13 mouse cellular contexts compared by ENCODE assay signal in the genomic region with DNA sequence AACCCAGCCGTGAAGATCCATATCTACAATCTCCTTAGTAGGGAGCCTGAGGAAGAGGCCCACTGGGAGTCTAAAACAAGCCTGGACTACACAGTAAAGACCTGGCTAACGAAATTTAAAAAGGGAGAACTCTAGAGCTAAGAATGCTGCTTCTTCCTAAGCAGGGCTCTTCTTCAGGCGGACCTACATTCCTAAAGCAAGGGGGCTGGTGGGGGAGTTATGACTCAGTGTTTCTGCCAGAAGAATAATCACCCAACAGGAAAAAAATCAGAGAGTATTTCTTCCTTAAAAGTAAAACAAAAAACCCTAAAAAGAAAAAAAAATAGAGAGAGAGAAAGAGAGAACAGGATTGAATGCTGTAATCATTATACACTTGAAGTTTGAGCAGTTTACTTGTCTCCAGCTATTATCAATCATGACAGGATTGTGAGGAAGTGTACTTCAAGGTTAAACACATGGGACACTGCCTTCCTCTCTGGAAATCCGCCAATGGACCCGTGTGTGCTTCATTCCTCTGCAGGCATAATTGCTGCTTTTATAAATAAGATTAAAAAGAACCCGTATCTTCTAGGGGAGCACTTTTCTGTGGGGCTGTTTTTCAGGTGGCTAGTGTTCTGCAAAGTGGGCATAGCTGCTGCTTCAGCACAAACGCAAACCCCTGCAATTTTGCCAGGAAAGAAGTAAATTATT.
A peak's percentile ranks its signal among the peaks of the same experiment; 100 is the strongest.
DNase-seq lines count a peak whose midpoint lies in the region; ATAC-seq and TF ChIP-seq lines count a peak whose summit lies in the region.
"Had no signal": no experiment of that assay in that cellular context is flagged by ENCODE, and none has a peak within 500 bp of the region (broad histone marks: within the 10 kb centered on the region; RNA-seq: fewer than 3 reads in every experiment).

No protein-coding gene starts in this region.

- TF ChIP-seq CTCF in intestine, postnatal 0 days (IDR thresholded peaks at IDR 0.05; ENCODE audit: low read depth): no peak
- no peak for TF ChIP-seq CTCF in stomach, postnatal 0 days (IDR thresholded peaks at IDR 0.05; ENCODE audit: low read depth)

- H3K27me3 ChIP-seq in intestine, embryonic 14.5 days (replicated peaks; ENCODE audit: control insufficient read depth, insufficient read depth, low read length): no peaks in the 10 kb centered on the region
- no peaks in the 10 kb centered on the region for H3K27me3 ChIP-seq in intestine, postnatal 0 days (replicated peaks; ENCODE audit: control insufficient read depth, insufficient read depth, low read length)
- H3K27me3 ChIP-seq in kidney, embryonic 14.5 days (ENCODE audit: control insufficient read depth, insufficient read depth, low read length): no peaks in the 10 kb centered on the region
- H3K27me3 ChIP-seq in stomach, postnatal 0 days (ENCODE audit: control insufficient read depth, insufficient read depth, low read length): no peaks in the 10 kb centered on the region
- H3K27me3 ChIP-seq: heart, embryonic 13.5 days; lung, embryonic 15.5 days; megakaryocyte, embryonic 14.5 days; neural tube, embryonic 12.5 days had no signal

- no peak overlapping the region for H3K4me3 ChIP-seq in intestine, embryonic 14.5 days (ENCODE audit: low read depth, low read length)
- H3K4me3 ChIP-seq in intestine, postnatal 0 days (ENCODE audit: low read depth, low read length): no peak overlapping the region
- H3K4me3 ChIP-seq in kidney, embryonic 14.5 days (ENCODE audit: low read length): no peak overlapping the region
- no peak overlapping the region for H3K4me3 ChIP-seq in stomach, postnatal 0 days (ENCODE audit: low read depth, low read length)
- H3K4me3 ChIP-seq: heart, embryonic 13.5 days; lung, embryonic 15.5 days; megakaryocyte, embryonic 14.5 days; neural tube, embryonic 12.5 days had no signal

- no peak for ATAC-seq in intestine, embryonic 14.5 days (replicated peaks; ENCODE audit: low FRiP score, low TSS enrichment, low read depth)
- no peak for ATAC-seq in intestine, postnatal 0 days
- ATAC-seq in kidney, embryonic 14.5 days (ENCODE audit: low FRiP score, low TSS enrichment): 0 out of 2 replicates have a peak, but pooled peaks have one; percentile 35
- ATAC-seq in activated CD4-positive, CD25-positive, alpha-beta regulatory T cell, adult 4 months: no peak
- ATAC-seq in stomach, postnatal 0 days (ENCODE audit: low FRiP score, low TSS enrichment): no peak

- no peak overlapping the region for H3K9ac ChIP-seq in intestine, embryonic 14.5 days (ENCODE audit: low read length)
- no peak overlapping the region for H3K9ac ChIP-seq in intestine, postnatal 0 days (ENCODE audit: low read depth, low read length)
- no peak overlapping the region for H3K9ac ChIP-seq in kidney, embryonic 14.5 days (ENCODE audit: low read depth, low read length)
- no peak overlapping the region for H3K9ac ChIP-seq in stomach, postnatal 0 days (ENCODE audit: low read length)
- H3K9ac ChIP-seq: heart, embryonic 13.5 days; lung, embryonic 15.5 days; neural tube, embryonic 12.5 days had no signal

- peak overlapping the region; percentile 16; the same call in 1 of the 2 replicates for H3K4me2 ChIP-seq in intestine, embryonic 14.5 days (ENCODE audit: low read length)
- no peak overlapping the region for H3K4me2 ChIP-seq in intestine, postnatal 0 days (replicated peaks; ENCODE audit: low read depth)
- H3K4me2 ChIP-seq in kidney, embryonic 14.5 days (replicated peaks; ENCODE audit: low read depth, low read length): no peak overlapping the region
- no peak overlapping the region for H3K4me2 ChIP-seq in stomach, postnatal 0 days (replicated peaks; ENCODE audit: low read depth)
- H3K4me2 ChIP-seq: heart, embryonic 13.5 days; lung, embryonic 15.5 days; neural tube, embryonic 12.5 days had no signal

- H3K36me3 ChIP-seq in intestine, embryonic 14.5 days (ENCODE audit: control insufficient read depth, insufficient read depth, low read length): no peaks in the 10 kb centered on the region
- H3K36me3 ChIP-seq in intestine, postnatal 0 days (ENCODE audit: control insufficient read depth, insufficient read depth): no peaks in the 10 kb centered on the region
- no peaks in the 10 kb centered on the region for H3K36me3 ChIP-seq in kidney, embryonic 14.5 days (ENCODE audit: control insufficient read depth, insufficient read depth, low read length)
- H3K36me3 ChIP-seq in stomach, postnatal 0 days (ENCODE audit: control insufficient read depth, insufficient read depth, low read length): no peaks in the 10 kb centered on the region
- H3K36me3 ChIP-seq: heart, embryonic 13.5 days; lung, embryonic 15.5 days; neural tube, embryonic 12.5 days had no signal

- peak; percentile 50 for DNase-seq in intestine, embryonic 14.5 days (ENCODE audit: low spot score)
- peak; percentile 19 for DNase-seq in adrenal gland, adult 2 months
- DNase-seq in adrenal gland, postnatal 25 days: peak; percentile 8
- no peak for DNase-seq in stomach, postnatal 0 days (ENCODE audit: low spot score)
- DNase-seq in cerebellum, postnatal 36 days: no peak
- DNase-seq: cerebellum, adult 9-10 months had no signal

- WGBS in intestine, embryonic 14.5 days: 22% methylated on average over 7 of the region's 7 CpGs
- WGBS in intestine, postnatal 0 days: 35% methylated on average over 7 of the region's 7 CpGs
- 42% methylated on average over 7 of the region's 7 CpGs for WGBS in kidney, embryonic 14.5 days
- WGBS in stomach, postnatal 0 days: 26% methylated on average over 7 of the region's 7 CpGs

- H3K4me1 ChIP-seq in intestine, embryonic 14.5 days (replicated peaks; ENCODE audit: control insufficient read depth, insufficient read depth, low read length): 0 out of 2 replicates have a peak, but pooled peaks cover 9% of the 10 kb centered on the region
- no peaks in the 10 kb centered on the region for H3K4me1 ChIP-seq in intestine, postnatal 0 days (replicated peaks; ENCODE audit: control insufficient read depth, insufficient read depth, low read length)
- no peaks in the 10 kb centered on the region for H3K4me1 ChIP-seq in kidney, embryonic 14.5 days (ENCODE audit: control insufficient read depth, insufficient read depth, low read length)
- H3K4me1 ChIP-seq in stomach, postnatal 0 days (replicated peaks; ENCODE audit: control insufficient read depth, insufficient read depth): no peaks in the 10 kb centered on the region
- H3K4me1 ChIP-seq: lung, embryonic 15.5 days; megakaryocyte, embryonic 14.5 days; neural tube, embryonic 12.5 days had no signal

- TF ChIP-seq EP300 in stomach, postnatal 0 days (optimal IDR thresholded peaks at IDR 0.05): no peak

- no peaks in the 10 kb centered on the region for H3K9me3 ChIP-seq in intestine, embryonic 14.5 days (ENCODE audit: control insufficient read depth, low read length)
- no peaks in the 10 kb centered on the region for H3K9me3 ChIP-seq in intestine, postnatal 0 days (ENCODE audit: control insufficient read depth)
- no peaks in the 10 kb centered on the region for H3K9me3 ChIP-seq in kidney, embryonic 14.5 days (ENCODE audit: control insufficient read depth, low read length)
- H3K9me3 ChIP-seq in stomach, postnatal 0 days (ENCODE audit: control insufficient read depth, low read length): no peaks in the 10 kb centered on the region
- H3K9me3 ChIP-seq: heart, embryonic 13.5 days; lung, embryonic 15.5 days; megakaryocyte, embryonic 14.5 days; neural tube, embryonic 12.5 days had no signal

- H3K27ac ChIP-seq in intestine, embryonic 14.5 days (ENCODE audit: low read depth): no peak overlapping the region
- no peak overlapping the region for H3K27ac ChIP-seq in intestine, postnatal 0 days (ENCODE audit: low read depth, low read length)
- no peak overlapping the region for H3K27ac ChIP-seq in kidney, embryonic 14.5 days (ENCODE audit: low read depth, low read length)
- H3K27ac ChIP-seq in stomach, postnatal 0 days (replicated peaks): no peak overlapping the region
- H3K27ac ChIP-seq: heart, embryonic 13.5 days; lung, embryonic 15.5 days; neural tube, embryonic 12.5 days had no signal

Comparison
In these comparisons a context has a peak if more than half of its experiments do, and no peak if none do; other contexts are left out.
1. DNase-seq: peak in intestine, embryonic 14.5 days (single experiment), adrenal gland, adult 2 months (single experiment) and adrenal gland, postnatal 25 days (single experiment); none in stomach, postnatal 0 days (single experiment) and cerebellum, postnatal 36 days (0 of 2).